Mouse (Mus musculus): ENCODE data around the gene Depdc1b.

GRCm38 (mm10) chr13:108328406-108329180 is 12.5 kb downstream of the Depdc1b start:
- TF ChIP-seq POLR2A (IDR thresholded peaks at IDR 0.05; ENCODE audit: borderline replicate concordance, extremely low read depth, insufficient read depth, insufficient read length, poor library complexity, severe bottlenecking): no peak
- TF ChIP-seq CTCF (IDR thresholded peaks at IDR 0.05; ENCODE audit: borderline replicate concordance, extremely low read depth, insufficient read depth, insufficient read length): no peak
